Mouse (Mus musculus) lung, postnatal 0 days (tissue): ENCODE measurements around the gene Serpine1.

Source experiments
- CTCF ChIP-seq: IDR thresholded peaks from 2 replicates; pipeline ENCODE4 v1.5.1; 2016; ENCODE audit warnings: antibody characterized with exemption, mild to moderate bottlenecking
- EP300 ChIP-seq: IDR thresholded peaks from 2 replicates; pipeline ENCODE4 v1.6.1; 2016; ENCODE audit warnings: antibody characterized with exemption, mild to moderate bottlenecking, control low read depth

- TF ChIP-seq CTCF (no peak), EP300 (no peak)
Measured at GRCm38 (mm10) chr5:137090870-137091269, 18.8 kb upstream of the Serpine1 start.
